Mouse (Mus musculus) neural tube, embryonic 11.5 days (tissue): ENCODE measurements around the gene Il2rb. TPM values are rescaled to one million over a fixed set of nuclear protein-coding genes. Genes with fewer than 3 reads are reported as not detected.

Experiments
- ATAC-seq: fragments of 200-750 bp; cut with Nextera tagmentation; 2 replicates; pipeline ENCODE4 v1.8.0; 2017; ENCODE audit warnings: moderate number of reproducible peaks, mild to moderate bottlenecking, moderate TSS enrichment, moderate library complexity; ENCODE audit not compliant: insufficient read depth, low FRiP score, low TSS enrichment
- DNase-seq: peaks from one replicate; pipeline ENCODE4 v3.0.0-alpha.2; 2015; ENCODE audit warnings: low spot score
- H3K27ac ChIP-seq: fragments of 300-500 bp; sonication (generic); 2 replicates; pipeline ENCODE4 v1.5.1; 2014; ENCODE audit warnings: low read depth, mild to moderate bottlenecking, low read length
- H3K27me3 ChIP-seq: fragments of 300-500 bp; sonication (generic); 2 replicates; pipeline ENCODE4 v1.6.1; 2014; ENCODE audit warnings: mild to moderate bottlenecking, low read length, mixed read lengths; ENCODE audit not compliant: control insufficient read depth, insufficient read depth
- H3K36me3 ChIP-seq: fragments of 300-500 bp; sonication (generic); 2 replicates; pipeline ENCODE4 v1.6.1; 2014; ENCODE audit warnings: mild to moderate bottlenecking, low read length, moderate library complexity, mixed read lengths; ENCODE audit not compliant: control insufficient read depth, insufficient read depth
- H3K4me1 ChIP-seq: fragments of 300-500 bp; sonication (generic); 2 replicates; pipeline ENCODE4 v1.6.1; 2014; ENCODE audit warnings: low read length, mixed read lengths; ENCODE audit not compliant: control insufficient read depth, insufficient read depth
- H3K4me2 ChIP-seq: fragments of 300-500 bp; sonication (generic); 2 replicates; pipeline ENCODE4 v1.6.1; 2014; ENCODE audit warnings: low read depth, mild to moderate bottlenecking, moderate library complexity
- H3K4me3 ChIP-seq: fragments of 300-500 bp; sonication (generic); 2 replicates; pipeline ENCODE4 v1.5.1; 2014; ENCODE audit warnings: low read depth, low read length
- H3K9ac ChIP-seq: fragments of 300-500 bp; sonication (generic); 2 replicates; pipeline ENCODE4 v1.6.1; 2014; ENCODE audit warnings: mild to moderate bottlenecking, low read length
- H3K9me3 ChIP-seq: fragments of 300-500 bp; sonication (generic); 2 replicates; pipeline ENCODE4 v1.6.1; 2016; ENCODE audit warnings: low read length; ENCODE audit not compliant: control insufficient read depth
- WGBS: fragments of 180-500 bp; shearing (Covaris S2); extraction: QIAGEN DNeasy Blood & Tissue Kit; methylation state at CpG from one replicate; pipeline ENCODE4 v1.1.7; 2014; 5-methylcytosine and 5-hydroxymethylcytosine counted together
- polyA plus RNA-seq: library from polyadenylated mRNA; unstranded; fragments of >200 nt; fragmentation: Nextera tagmentation; extraction: Ambion mirVana; gene quantifications from 2 replicates; pipeline ENCODE4 v1.2.1, GENCODE M21; 2014

Il2rb gene
- polyA plus RNA-seq, 1 experiment from 2014 or later: not detected

DNA sequence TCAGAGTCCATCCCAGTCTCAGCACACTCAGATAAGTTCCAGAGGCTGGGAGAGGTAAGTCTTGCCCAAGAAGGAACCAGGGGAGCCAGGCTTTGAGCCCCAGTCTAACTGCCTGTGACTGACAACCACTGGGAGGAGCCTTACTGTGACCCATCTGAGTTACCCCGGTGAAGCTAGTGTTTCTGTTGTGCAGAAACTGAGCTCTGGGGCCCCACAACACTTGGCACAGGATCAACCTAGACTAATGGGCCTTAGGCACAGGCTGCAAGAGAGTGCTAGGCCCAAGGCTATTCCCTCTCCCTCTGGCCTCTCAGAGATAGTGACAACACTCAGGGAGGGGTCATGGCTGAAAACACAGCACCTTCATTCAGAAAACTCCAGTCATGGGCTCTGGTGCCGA, 43.9 kb downstream of the Il2rb start:
- H3K27me3 ChIP-seq: no peaks in the 10 kb centered on the region
- H3K4me3 ChIP-seq: no peak overlapping the region
- H3K27ac ChIP-seq: no peak overlapping the region
- WGBS: 81% methylated on average over 2 of the region's 2 CpGs
- H3K4me1 ChIP-seq: no peaks in the 10 kb centered on the region
- no peak overlapping the region for H3K9ac ChIP-seq
- no peak for ATAC-seq
- H3K4me2 ChIP-seq: no peak overlapping the region
- no peaks in the 10 kb centered on the region for H3K9me3 ChIP-seq
- H3K36me3 ChIP-seq: no peaks in the 10 kb centered on the region
- DNase-seq: no peak

DNA sequence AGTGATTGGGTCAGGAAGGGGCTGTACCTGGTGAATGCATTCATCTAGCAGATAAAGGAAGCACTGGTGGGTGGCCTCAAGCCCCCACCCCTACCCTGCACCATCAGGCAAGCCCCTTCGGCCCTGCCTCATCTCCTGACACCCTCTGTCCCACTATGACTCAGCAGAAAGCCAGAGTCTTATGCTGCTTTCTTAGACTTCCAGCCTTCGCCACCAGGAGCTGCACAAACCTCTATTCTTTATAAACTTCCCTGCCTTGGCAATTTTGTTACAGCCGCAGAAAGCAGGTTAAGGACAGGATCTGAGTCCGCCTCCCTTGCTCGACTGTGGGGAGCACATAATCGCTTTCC, 44.7 kb downstream of the Il2rb start:
- Histone ChIP-seq H3K27me3 (no peaks in the 10 kb centered on the region), H3K9me3 (no peaks in the 10 kb centered on the region), H3K9ac (no peak overlapping the region), H3K4me2 (no peak overlapping the region), H3K27ac (no peak overlapping the region), H3K4me3 (no peak overlapping the region), H3K4me1 (no peaks in the 10 kb centered on the region), H3K36me3 (no peaks in the 10 kb centered on the region)
- no peak for DNase-seq
- no peak for ATAC-seq
- 84% methylated on average over 6 of the region's 6 CpGs for whole genome bisulfite sequencing

DNA sequence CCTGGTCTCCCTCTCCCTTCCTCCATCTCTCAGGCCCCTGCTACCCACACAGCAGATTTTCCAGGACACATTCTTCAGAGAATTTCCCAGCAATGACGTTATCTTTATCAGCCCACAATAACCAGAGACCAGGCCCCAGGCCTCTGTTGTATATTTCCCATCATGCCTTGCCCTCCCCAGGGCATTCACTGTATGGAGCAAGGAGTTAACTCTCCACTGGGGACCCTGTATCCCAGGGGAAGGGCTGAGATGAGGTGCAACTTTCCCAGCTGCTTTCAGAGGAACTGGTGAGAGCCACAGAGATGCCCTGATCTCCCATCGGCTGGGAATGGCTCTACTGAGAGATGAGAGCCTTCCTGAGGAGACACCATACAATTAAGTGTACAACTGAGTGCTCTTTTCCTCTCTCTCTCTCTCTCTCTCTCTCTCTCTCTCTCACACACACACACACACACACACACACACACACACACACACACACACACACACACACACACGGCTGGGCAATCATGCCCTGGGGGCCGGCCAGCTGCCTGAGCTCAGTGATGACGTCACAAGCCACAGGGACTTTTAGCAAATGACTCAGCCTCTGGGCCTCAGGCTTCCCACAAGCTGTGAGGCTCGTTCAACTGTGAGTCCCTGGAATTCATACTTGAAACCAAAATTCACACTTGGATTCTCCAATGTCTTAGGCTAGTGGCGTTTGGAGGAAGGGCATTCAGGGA, 45.2 kb downstream of the Il2rb start:
- Histone ChIP-seq H3K27ac (no peak overlapping the region), H3K4me2 (no peak overlapping the region), H3K36me3 (no peaks in the 10 kb centered on the region), H3K9ac (no peak overlapping the region), H3K27me3 (no peaks in the 10 kb centered on the region), H3K4me3 (no peak overlapping the region), H3K9me3 (no peaks in the 10 kb centered on the region), H3K4me1 (no peaks in the 10 kb centered on the region)
- DNase-seq (peak; percentile 58), ATAC-seq (no peak)
- WGBS: 48% methylated on average over 7 of the region's 7 CpGs

DNA sequence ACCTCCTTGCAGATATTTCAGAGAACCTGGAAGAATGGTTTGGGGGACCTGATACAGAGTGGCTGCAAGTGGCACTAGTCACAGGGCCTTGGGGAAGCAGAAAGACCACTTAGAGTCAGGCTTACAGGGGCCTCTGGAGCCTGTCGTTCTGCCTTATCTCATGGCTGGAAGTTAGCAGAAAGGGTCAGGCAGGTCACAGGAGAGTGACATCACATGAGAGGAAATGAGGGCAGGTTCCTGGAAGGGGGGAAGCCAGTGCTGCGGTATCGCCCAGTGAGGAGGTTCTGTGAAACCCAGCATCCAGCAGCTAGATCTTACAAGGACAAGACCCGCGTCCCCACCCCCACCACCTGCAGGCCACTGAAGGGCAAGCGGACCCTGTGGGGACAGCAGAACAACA, 45.9 kb downstream of the Il2rb start:
- 72% methylated on average over 6 of the region's 6 CpGs for WGBS
- no peak overlapping the region for H3K9ac ChIP-seq

DNA sequence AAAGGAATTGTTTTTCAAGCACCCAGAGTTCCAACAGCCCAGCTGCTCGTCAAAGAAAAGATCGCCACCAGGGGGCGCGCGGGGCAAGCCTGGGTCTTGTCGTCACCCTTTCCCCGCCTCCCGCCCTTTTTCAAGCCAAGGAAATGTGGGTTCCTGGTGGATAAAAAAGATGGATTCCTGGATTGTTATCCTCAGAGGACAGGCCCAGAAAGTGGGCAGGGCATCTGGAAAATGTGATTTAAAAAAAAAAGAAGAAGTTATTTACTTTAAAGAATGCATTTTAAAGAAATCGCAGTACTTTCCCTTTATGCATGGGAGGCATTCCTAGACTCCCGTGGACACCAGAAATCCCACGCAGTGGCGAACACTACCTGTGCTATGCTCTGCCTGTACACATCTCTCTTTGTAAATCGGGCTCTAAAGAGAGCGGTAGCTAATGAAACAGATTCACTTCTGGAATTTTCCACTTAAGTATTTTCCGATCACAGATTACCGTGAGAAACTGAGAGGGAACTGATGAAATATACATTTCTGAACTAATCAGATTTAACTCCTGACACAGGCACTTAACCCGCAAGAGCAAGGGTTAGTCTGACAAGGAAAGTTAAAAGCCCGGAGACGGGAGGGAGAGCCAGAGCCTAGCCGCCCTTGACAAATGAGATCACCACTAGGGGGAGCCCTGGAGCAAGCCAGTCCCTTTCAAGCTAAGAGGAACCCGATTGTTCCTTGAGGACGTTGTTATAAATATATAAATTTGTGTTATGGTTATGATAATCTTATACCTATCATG, 47.1 kb downstream of the Il2rb start:
- H3K4me3 ChIP-seq: peak overlapping the region; percentile 24; the same call in 1 of the 2 replicates
- ATAC-seq (peak; percentile 18; the same call in 1 of the 2 replicates), DNase-seq (peak; percentile 92)
- no peaks in the 10 kb centered on the region for H3K36me3 ChIP-seq
- H3K9ac ChIP-seq: peak overlapping the region; percentile 51
- peak overlapping the region; percentile 58 for H3K4me2 ChIP-seq
- H3K9me3 ChIP-seq: no peaks in the 10 kb centered on the region
- no peaks in the 10 kb centered on the region for H3K27me3 ChIP-seq
- 2% methylated on average over 22 of the region's 22 CpGs for WGBS
- H3K4me1 ChIP-seq: no peaks in the 10 kb centered on the region
- H3K27ac ChIP-seq: no peak overlapping the region

More for the DNA sequence above, 45.9 kb downstream of the Il2rb start:
- H3K4me3 ChIP-seq: no peak overlapping the region
- no peaks in the 10 kb centered on the region for H3K36me3 ChIP-seq
- no peak for ATAC-seq
- H3K9me3 ChIP-seq: no peaks in the 10 kb centered on the region
- no peak overlapping the region for H3K27ac ChIP-seq
- H3K27me3 ChIP-seq: no peaks in the 10 kb centered on the region
- no peaks in the 10 kb centered on the region for H3K4me1 ChIP-seq
- no peak for DNase-seq
- H3K4me2 ChIP-seq: no peak overlapping the region

DNA sequence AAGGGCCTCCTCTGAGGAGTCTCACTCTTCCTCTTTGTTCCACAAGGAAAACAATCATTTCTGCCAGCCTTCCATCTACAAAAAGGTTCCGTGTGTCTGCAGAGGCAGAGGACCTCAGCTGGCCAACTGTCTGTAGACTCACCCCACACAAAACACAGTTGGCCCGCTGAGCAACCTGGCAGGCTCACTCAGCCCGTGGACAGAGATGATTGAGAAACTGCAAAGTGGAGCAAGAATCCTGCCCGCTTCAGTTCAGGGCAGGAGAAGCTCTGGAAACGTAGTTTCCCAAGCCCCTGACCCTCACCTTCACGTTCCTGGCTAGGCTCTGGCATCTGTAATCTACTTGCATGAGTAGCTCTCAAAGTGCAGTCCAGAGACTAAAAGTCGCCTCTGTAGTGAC, 48.0 kb downstream of the Il2rb start:
- Histone ChIP-seq H3K9me3 (no peaks in the 10 kb centered on the region), H3K4me2 (no peak overlapping the region), H3K4me3 (no peak overlapping the region), H3K27ac (no peak overlapping the region), H3K36me3 (no peaks in the 10 kb centered on the region), H3K4me1 (no peaks in the 10 kb centered on the region), H3K9ac (no peak overlapping the region), H3K27me3 (no peaks in the 10 kb centered on the region)
- DNase-seq (no peak), ATAC-seq (no peak)
- WGBS: 63% methylated on average over 7 of the region's 7 CpGs

DNA sequence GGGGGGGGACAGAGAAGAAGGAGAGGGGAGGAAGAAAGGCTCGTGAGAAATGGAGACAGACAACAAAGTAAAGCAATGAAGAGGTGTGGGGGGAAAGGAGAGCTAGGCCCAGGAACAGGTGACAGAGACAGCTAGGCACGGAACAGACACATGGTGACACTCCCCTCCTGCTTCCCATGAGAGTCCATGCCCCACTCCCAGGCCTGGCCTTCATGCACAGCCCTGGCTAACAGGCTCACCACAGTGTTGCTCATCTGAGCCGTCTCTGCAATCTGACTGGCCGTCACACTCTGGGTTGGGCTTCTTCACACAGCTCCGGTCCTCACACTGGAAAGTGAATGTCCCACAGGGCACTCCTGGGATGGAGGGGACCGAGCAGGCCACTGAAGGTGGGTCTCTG, 51.2 kb downstream of the Il2rb start:
- no peaks in the 10 kb centered on the region for H3K4me1 ChIP-seq

DNA sequence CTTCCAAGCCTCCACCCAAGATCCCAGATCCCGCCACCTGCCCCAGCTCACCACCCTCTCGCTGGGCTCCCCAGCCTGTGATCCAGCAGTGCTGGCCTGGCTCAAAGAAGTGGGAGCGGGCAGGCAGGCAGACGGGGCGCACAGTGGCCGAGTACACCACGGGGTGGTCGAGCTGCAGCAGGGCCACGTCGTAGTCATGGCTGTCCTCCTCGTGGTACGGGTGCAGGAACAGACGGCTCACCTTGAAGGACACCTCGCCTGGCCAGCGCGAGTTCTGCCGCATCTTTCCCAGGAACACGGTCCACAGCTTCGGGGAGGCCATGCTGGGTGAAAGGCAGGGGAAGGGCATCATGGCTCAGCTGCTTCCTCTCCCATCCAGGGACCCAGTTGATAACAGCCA, 52.8 kb downstream of the Il2rb start:
- Histone ChIP-seq H3K27ac (no peak overlapping the region), H3K36me3 (no peaks in the 10 kb centered on the region), H3K9me3 (no peaks in the 10 kb centered on the region), H3K4me1 (peaks cover 8% of the 10 kb centered on the region; the same call in 1 of the 2 replicates), H3K4me2 (no peak overlapping the region), H3K4me3 (no peak overlapping the region), H3K9ac (no peak overlapping the region), H3K27me3 (no peaks in the 10 kb centered on the region)
- ATAC-seq (no peak), DNase-seq (no peak)
- WGBS: 89% methylated on average over 19 of the region's 19 CpGs

More for the DNA sequence above, 51.2 kb downstream of the Il2rb start:
- DNase-seq: no peak
- Histone ChIP-seq H3K36me3 (no peaks in the 10 kb centered on the region), H3K9me3 (no peaks in the 10 kb centered on the region), H3K27ac (no peak overlapping the region), H3K27me3 (no peaks in the 10 kb centered on the region), H3K4me2 (no peak overlapping the region), H3K9ac (no peak overlapping the region), H3K4me3 (no peak overlapping the region)
- no peak for ATAC-seq
- 50% methylated on average over 6 of the region's 6 CpGs for WGBS

DNA sequence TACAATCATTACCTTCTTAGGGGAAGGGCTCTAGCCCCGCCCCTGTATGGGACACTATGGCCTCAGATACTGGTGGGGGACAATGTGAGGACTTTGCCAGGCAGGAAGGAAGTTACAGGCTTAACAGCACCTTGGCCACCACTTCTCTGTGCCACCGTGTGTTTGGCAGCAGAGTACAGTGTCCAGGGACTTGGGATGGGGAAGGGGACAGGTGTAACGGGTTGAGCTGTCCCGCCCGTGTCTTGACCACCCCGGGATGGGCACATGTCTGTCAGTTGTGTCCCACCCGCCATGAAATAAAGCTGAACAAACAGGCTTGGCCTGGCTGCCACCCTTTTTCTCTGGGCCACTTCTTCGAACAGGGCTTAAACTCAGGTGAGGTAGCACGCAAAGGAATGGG, 56.1 kb downstream of the Il2rb start:
- H3K9me3 ChIP-seq: no peaks in the 10 kb centered on the region
- DNase-seq: no peak
- H3K36me3 ChIP-seq: 0 out of 2 replicates have a peak, but pooled peaks cover 3% of the 10 kb centered on the region
- H3K27me3 ChIP-seq: no peaks in the 10 kb centered on the region
- WGBS: 65% methylated on average over 9 of the region's 9 CpGs
- no peak overlapping the region for H3K27ac ChIP-seq
- H3K4me3 ChIP-seq: no peak overlapping the region
- ATAC-seq: no peak
- H3K4me1 ChIP-seq: peaks cover 29% of the 10 kb centered on the region
- no peak overlapping the region for H3K9ac ChIP-seq
- H3K4me2 ChIP-seq: no peak overlapping the region
